Mouse (Mus musculus): ENCODE results near the gene Anln. TPM values are rescaled to one million over a fixed set of nuclear protein-coding genes. Genes with fewer than 3 reads are reported as not detected.
"Not testable (repeated sequence)": the region's sequence is repeated elsewhere in the genome, so short reads cannot be mapped to it uniquely, and the experiment has no call there.

Anln gene
- polyA plus RNA-seq, 1 experiment = 1.8 TPM

- DNase-seq = no peak
- Histone ChIP-seq H3K4me1 (ENCODE audit: control insufficient read depth, insufficient read depth, low read length) (peaks cover 2% of the 10 kb centered on the region; the same call in 1 of the 2 replicates), H3K4me3 (replicated peaks; ENCODE audit: extremely low read depth, low read depth, low read length) (no peak overlapping the region)
- TF ChIP-seq POLR2A (IDR thresholded peaks at IDR 0.05; ENCODE audit: borderline replicate concordance, extremely low read depth, low read depth, low read length) = no peak
- TF ChIP-seq CTCF (IDR thresholded peaks at IDR 0.05; ENCODE audit: insufficient read depth, low read length) = no peak
- WGBS = 76% methylated on average over 5 of the region's 5 CpGs
Observed at GRCm38 (mm10) chr9:22309651-22310050, 79.3 kb downstream of the Anln start.

- H3K4me3 ChIP-seq (replicated peaks; ENCODE audit: extremely low read depth, low read depth, low read length) = peak overlapping the region; percentile 89
- not testable (repeated sequence) for H3K4me1 ChIP-seq (ENCODE audit: control insufficient read depth, insufficient read depth, low read length); DNase-seq
- 12% methylated on average over 9 of the region's 9 CpGs for WGBS
Observed at GRCm38 (mm10) chr9:22307920-22308262, 81.1 kb downstream of the Anln start.

DNA sequence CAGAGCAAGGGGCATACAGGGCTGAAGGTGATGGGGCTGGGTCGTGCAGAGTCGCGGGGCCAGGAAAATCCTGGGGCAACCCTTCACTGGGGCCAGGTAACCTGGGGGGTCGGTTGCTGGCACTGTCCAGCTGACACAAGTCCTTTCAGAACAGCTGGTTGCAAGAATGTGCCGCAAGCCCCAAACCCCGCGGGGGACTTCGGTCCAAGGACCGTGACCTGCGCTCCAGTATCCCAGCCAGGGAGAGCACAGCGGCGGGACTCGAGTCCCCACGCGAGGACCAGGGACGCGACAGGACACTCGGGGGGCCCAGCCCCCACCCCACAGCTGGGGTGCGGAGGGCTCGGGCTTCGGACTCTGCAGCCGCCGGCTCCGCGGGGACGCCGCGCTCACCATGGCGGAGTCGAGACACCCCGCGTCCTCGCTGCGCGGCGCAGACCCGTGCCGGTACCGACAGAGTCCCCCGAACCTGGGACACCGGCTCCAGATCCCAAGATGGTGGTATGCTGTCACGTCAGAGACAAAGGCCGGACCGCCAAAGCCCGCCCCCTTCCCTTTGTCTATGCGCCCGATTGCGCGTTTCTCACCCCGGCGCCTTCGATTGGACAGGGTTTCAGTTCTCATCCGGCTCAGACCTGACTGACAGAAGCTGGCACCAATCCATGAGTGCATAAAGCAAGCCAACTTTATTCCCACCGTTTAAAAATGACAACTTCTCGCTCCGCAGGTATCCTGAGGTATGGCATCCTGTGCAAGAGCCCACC lies 81.7 kb downstream of the Anln start, which contains the start of gene Zfp810:
Gene Zfp810, minus strand, starts transcription at position 493 of the 764 bp plus-strand sequence.
- DNase-seq = peak; percentile 86
- H3K4me3 ChIP-seq (replicated peaks; ENCODE audit: extremely low read depth, low read depth, low read length) = peak within 1 kb of the TSS; percentile 89
- WGBS = under 1% methylated on average over 56 of the region's 56 CpGs
- no peaks in the 10 kb centered on the region; the same call in 1 of the 2 replicates for H3K4me1 ChIP-seq (ENCODE audit: control insufficient read depth, insufficient read depth, low read length)
- TF ChIP-seq CTCF (IDR thresholded peaks at IDR 0.05; ENCODE audit: insufficient read depth, low read length) (no peak), POLR2A (IDR thresholded peaks at IDR 0.05; ENCODE audit: borderline replicate concordance, extremely low read depth, low read depth, low read length) (peak; percentile 76; the same call in 1 of the 2 replicates)

DNA sequence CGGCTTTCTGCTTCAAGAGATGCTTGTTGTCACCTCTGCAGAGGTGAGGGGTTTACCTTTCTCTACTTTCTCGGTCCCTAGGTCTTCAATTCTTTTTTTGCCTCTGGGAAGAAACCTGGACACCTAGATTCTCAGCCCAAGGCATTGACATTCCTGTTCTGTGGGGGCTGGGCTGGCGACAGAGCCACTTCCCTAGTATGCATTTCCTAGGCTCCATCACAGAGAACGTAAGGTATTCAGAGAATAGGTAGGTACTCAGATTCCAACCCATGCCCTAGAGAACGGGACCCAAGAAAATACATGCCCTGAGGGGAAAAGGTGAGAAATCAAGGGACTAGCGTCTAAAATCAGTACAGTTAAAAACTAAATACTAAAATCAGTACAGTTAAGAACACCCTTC lies 82.3 kb downstream of the Anln start:
- TF ChIP-seq CTCF (IDR thresholded peaks at IDR 0.05; ENCODE audit: insufficient read depth, low read length) (no peak), POLR2A (IDR thresholded peaks at IDR 0.05; ENCODE audit: borderline replicate concordance, extremely low read depth, low read depth, low read length) (no peak)
- H3K4me1 ChIP-seq (ENCODE audit: control insufficient read depth, insufficient read depth, low read length) = no peaks in the 10 kb centered on the region; the same call in 1 of the 2 replicates
- H3K4me3 ChIP-seq (replicated peaks; ENCODE audit: extremely low read depth, low read depth, low read length) = peak overlapping the region; percentile 89
- 17% methylated on average over 6 of the region's 6 CpGs for WGBS
- DNase-seq = no peak

- no peak for DNase-seq
- 91% methylated on average over 1 of the region's 1 CpGs for WGBS
- Histone ChIP-seq H3K4me1 (ENCODE audit: control insufficient read depth, insufficient read depth, low read length) (no peaks in the 10 kb centered on the region; the same call in 1 of the 2 replicates), H3K4me3 (replicated peaks; ENCODE audit: extremely low read depth, low read depth, low read length) (no peak overlapping the region)
- TF ChIP-seq POLR2A (IDR thresholded peaks at IDR 0.05; ENCODE audit: borderline replicate concordance, extremely low read depth, low read depth, low read length) (no peak), CTCF (IDR thresholded peaks at IDR 0.05; ENCODE audit: insufficient read depth, low read length) (no peak)
Observed at GRCm38 (mm10) chr9:22302199-22302598, 86.8 kb downstream of the Anln start.

Other genes starting within 250 kb of the Anln start
- 67.8 and 68.8 TPM in 2 replicates for gene Pigyl, start 232.3 kb downstream of the Anln start, polyA plus RNA-seq (2012; rRNA removed)
- 0.10 and 0.12 TPM in 2 replicates for gene Zfp872, start 201.1 kb downstream of the Anln start, polyA plus RNA-seq (2012; rRNA removed)
- 18.2 and 20.3 TPM in 2 replicates for gene Zfp809, start 163.5 kb downstream of the Anln start, polyA plus RNA-seq (2012; rRNA removed)
- 0.09 and 0.18 TPM in 2 replicates for gene Zfp599, start 129.3 kb downstream of the Anln start, polyA plus RNA-seq (2012; rRNA removed)
- 7.1 and 9.8 TPM in 2 replicates for gene Zfp810, start 81.5 kb downstream of the Anln start, polyA plus RNA-seq (2012; rRNA removed)
- gene 9530077C05Rik, start 22.3 kb upstream of the Anln start, polyA plus RNA-seq (2012; rRNA removed) = 0.75 and 1.2 TPM in 2 replicates
- gene Gm17545, start 65.1 kb upstream of the Anln start, polyA plus RNA-seq (2012; rRNA removed) = not detected in 2 replicates
- gene Rp9, start 80.6 kb upstream of the Anln start, polyA plus RNA-seq (2012; rRNA removed) = 56.2 and 113 TPM in 2 replicates
- 13.1 and 15.3 TPM in 2 replicates for gene Bbs9, start 86.5 kb upstream of the Anln start, polyA plus RNA-seq (2012; rRNA removed)

Measured in lung, adult 2 months (tissue).